Mouse (Mus musculus) spleen, postnatal 36 days (tissue): ENCODE results near the gene Trib2.

Source experiments
- DNase-seq, 2 experiments: peaks; one replicate each; pipeline ENCODE4 v3.0.0; 2022; ENCODE audit warnings: low spot score in 2 of 2, mixed read lengths in 1 of 2

Trib2 gene

GRCm38 (mm10) chr12:15765996-15766395 lies 50.7 kb downstream of the Trib2 start:
- DNase-seq, result no peak

- DNase-seq, result no peak
Observed at GRCm38 (mm10) chr12:15765238-15765637, 51.5 kb downstream of the Trib2 start.

GRCm38 (mm10) chr12:15761453-15762116 lies 55.1 kb downstream of the Trib2 start:
- no peak for DNase-seq

GRCm38 (mm10) chr12:15760684-15761083 lies 56.0 kb downstream of the Trib2 start:
- no peak for DNase-seq

- no peak for DNase-seq
Observed at GRCm38 (mm10) chr12:15758866-15759265, 57.9 kb downstream of the Trib2 start.

- DNase-seq, result no peak
Observed at GRCm38 (mm10) chr12:15757351-15757750, 59.4 kb downstream of the Trib2 start.

GRCm38 (mm10) chr12:15755030-15755690 lies 61.6 kb downstream of the Trib2 start:
- DNase-seq, result no peak

- no peak for DNase-seq
Observed at GRCm38 (mm10) chr12:15754602-15755001, 62.1 kb downstream of the Trib2 start.

GRCm38 (mm10) chr12:15749646-15750195 lies 67.0 kb downstream of the Trib2 start:
- DNase-seq, result no peak

GRCm38 (mm10) chr12:15745752-15746151 lies 71.0 kb downstream of the Trib2 start:
- no peak for DNase-seq
